ENCODE assay signal across 8 mouse cellular contexts in genomic region chr11:120311561-120311960, GRCm38 (mm10). TPM values are rescaled to one million over a fixed set of nuclear protein-coding genes. Genes with fewer than 3 reads are reported as not detected.
DNase-seq lines count a peak whose midpoint lies in the region; ATAC-seq lines count a peak whose summit lies in the region.

No protein-coding gene starts in this region.

- DNase-seq in kidney, adult 18-20 months: no peak
- DNase-seq in lung, postnatal 4 days: peak; percentile 64 to 85
- no peak for DNase-seq in MN1 (ENCODE audit: low spot score)
- DNase-seq in right cerebral cortex, postnatal 25 days: no peak
- DNase-seq in thymus, adult 18-20 months: no peak

- 45% methylated on average over 10 of the region's 10 CpGs for WGBS in kidney, embryonic 16.5 days
- 48% methylated on average over 10 of the region's 10 CpGs for WGBS in embryonic facial prominence, embryonic 15.5 days
- 40% methylated on average over 10 of the region's 10 CpGs for WGBS in intestine, embryonic 16.5 days

- H3K4me1 ChIP-seq in kidney, embryonic 16.5 days (ENCODE audit: insufficient read depth, low read length): peaks cover 49% of the 10 kb centered on the region
- H3K4me1 ChIP-seq in embryonic facial prominence, embryonic 15.5 days: peaks cover 61% of the 10 kb centered on the region
- H3K4me1 ChIP-seq in intestine, embryonic 16.5 days (ENCODE audit: control insufficient read depth, insufficient read depth, low read length): peaks cover 31% of the 10 kb centered on the region

- peak overlapping the region; percentile 73 for H3K9ac ChIP-seq in kidney, embryonic 16.5 days (replicated peaks; ENCODE audit: low read length)
- H3K9ac ChIP-seq in embryonic facial prominence, embryonic 15.5 days: no peak overlapping the region
- H3K9ac ChIP-seq in intestine, embryonic 16.5 days (ENCODE audit: low read depth, low read length): peak overlapping the region; percentile 71

- H3K9me3 ChIP-seq in kidney, embryonic 16.5 days (ENCODE audit: low read length): no peaks in the 10 kb centered on the region
- no peaks in the 10 kb centered on the region for H3K9me3 ChIP-seq in embryonic facial prominence, embryonic 15.5 days (replicated peaks)
- no peaks in the 10 kb centered on the region for H3K9me3 ChIP-seq in intestine, embryonic 16.5 days (ENCODE audit: control insufficient read depth, low read length)

- no peak; the same call in 1 of the 2 replicates for ATAC-seq in kidney, embryonic 16.5 days (ENCODE audit: low FRiP score, low TSS enrichment)
- no peak for ATAC-seq in embryonic facial prominence, embryonic 15.5 days (ENCODE audit: insufficient number of reproducible peaks, low FRiP score, low TSS enrichment, low read depth)
- no peak for ATAC-seq in intestine, embryonic 16.5 days

- no peaks in the 10 kb centered on the region for H3K27me3 ChIP-seq in kidney, embryonic 16.5 days (ENCODE audit: insufficient read depth, low read length)
- H3K27me3 ChIP-seq in embryonic facial prominence, embryonic 15.5 days: no peaks in the 10 kb centered on the region
- H3K27me3 ChIP-seq in intestine, embryonic 16.5 days (replicated peaks; ENCODE audit: control insufficient read depth, insufficient read depth, low read length): no peaks in the 10 kb centered on the region; the same call in 1 of the 2 replicates

- H3K4me2 ChIP-seq in kidney, embryonic 16.5 days (replicated peaks; ENCODE audit: low read depth, low read length): peak overlapping the region; percentile 79
- H3K4me2 ChIP-seq in embryonic facial prominence, embryonic 15.5 days (replicated peaks): peak overlapping the region; percentile 87
- peak overlapping the region; percentile 87 for H3K4me2 ChIP-seq in intestine, embryonic 16.5 days (ENCODE audit: low read depth, low read length)

- H3K4me3 ChIP-seq in kidney, embryonic 16.5 days (ENCODE audit: low read length): peak overlapping the region; percentile 44
- H3K4me3 ChIP-seq in embryonic facial prominence, embryonic 15.5 days (replicated peaks): peak overlapping the region; percentile 49
- H3K4me3 ChIP-seq in intestine, embryonic 16.5 days (ENCODE audit: low read length): peak overlapping the region; percentile 50

- H3K27ac ChIP-seq in kidney, embryonic 16.5 days (ENCODE audit: low read length): peak overlapping the region; percentile 95
- H3K27ac ChIP-seq in embryonic facial prominence, embryonic 15.5 days (replicated peaks): peak overlapping the region; percentile 80
- H3K27ac ChIP-seq in intestine, embryonic 16.5 days (ENCODE audit: low read length): peak overlapping the region; percentile 81

- no peaks in the 10 kb centered on the region for H3K36me3 ChIP-seq in kidney, embryonic 16.5 days (ENCODE audit: insufficient read depth, low read length)
- no peaks in the 10 kb centered on the region for H3K36me3 ChIP-seq in embryonic facial prominence, embryonic 15.5 days
- H3K36me3 ChIP-seq in intestine, embryonic 16.5 days (ENCODE audit: control insufficient read depth, insufficient read depth, low read length): no peaks in the 10 kb centered on the region

RNA-seq across cellular contexts. Expression of gene Actg1, which starts 36.8 kb away (rescaled TPM):
- polyA plus RNA-seq in kidney, embryonic 16.5 days (2015; fragmentation: Nextera tagmentation; extraction: Ambion mirVana): 2,803 and 2,860 TPM in 2 replicates
- polyA plus RNA-seq in embryonic facial prominence, embryonic 15.5 days (2015; fragmentation: Nextera tagmentation; extraction: Ambion mirVana): 2,143 and 2,279 TPM in 2 replicates
- 2,886 and 2,944 TPM in 2 replicates for polyA plus RNA-seq in intestine, embryonic 16.5 days (2015; fragmentation: Nextera tagmentation; extraction: Ambion mirVana)

RNA-seq across cellular contexts. Expression of gene Fscn2, which starts 49.8 kb away (rescaled TPM):
- 0.72 and 0.82 TPM in 2 replicates for polyA plus RNA-seq in kidney, embryonic 16.5 days (2015; fragmentation: Nextera tagmentation; extraction: Ambion mirVana)
- 0.98 and 1.1 TPM in 2 replicates for polyA plus RNA-seq in embryonic facial prominence, embryonic 15.5 days (2015; fragmentation: Nextera tagmentation; extraction: Ambion mirVana)
- polyA plus RNA-seq in intestine, embryonic 16.5 days (2015; fragmentation: Nextera tagmentation; extraction: Ambion mirVana): 0.55 TPM in 1 of 2 replicates, not detected in the other

Comparison
In these comparisons a context has a peak if more than half of its experiments do, and no peak if none do; other contexts are left out.
1. DNase-seq: peak in lung, postnatal 4 days (2 of 2); none in kidney, adult 18-20 months (single experiment), MN1 (single experiment), right cerebral cortex, postnatal 25 days (single experiment) and thymus, adult 18-20 months (0 of 2).
2. Peak in every context shown above with its lines, with median percentiles within 50 percentile points of each other: H3K27ac ChIP-seq, H3K4me2 ChIP-seq and H3K4me3 ChIP-seq.